Mouse (Mus musculus): ENCODE measurements at regions not wholly inside any gene's neighbourhood (a gene's known extent, or its start where the extent isn't known, plus 50 kb on each side); places are given as distances from the start of the nearest gene placed in this dataset.

DNA sequence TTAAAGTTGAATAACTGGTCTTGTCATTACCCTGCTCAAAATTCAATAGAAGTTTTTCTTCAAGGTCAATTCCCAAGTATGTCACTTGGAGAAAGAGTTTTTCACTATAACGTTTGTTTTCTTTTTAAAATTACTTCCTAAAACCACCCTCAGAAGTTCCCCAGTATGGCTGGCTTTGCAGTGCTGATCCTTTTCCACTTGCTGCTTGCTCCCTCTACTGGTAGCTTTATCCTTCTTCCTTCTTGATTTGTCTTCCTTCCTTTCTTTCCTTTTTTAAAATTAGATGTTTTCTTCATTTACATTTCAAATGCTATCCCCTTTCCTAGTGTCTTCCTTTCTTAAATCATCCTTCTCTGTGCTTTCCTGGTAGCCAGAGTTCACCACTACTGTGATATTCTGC, 73.6 kb downstream of the Rtl3 start:
- DNase-seq (ENCODE audit: low read depth, low spot score): peak; percentile 10

Measured in brain, adult 2 months (tissue).